Mouse (Mus musculus): ENCODE data around the gene Hsd17b6.

DNA sequence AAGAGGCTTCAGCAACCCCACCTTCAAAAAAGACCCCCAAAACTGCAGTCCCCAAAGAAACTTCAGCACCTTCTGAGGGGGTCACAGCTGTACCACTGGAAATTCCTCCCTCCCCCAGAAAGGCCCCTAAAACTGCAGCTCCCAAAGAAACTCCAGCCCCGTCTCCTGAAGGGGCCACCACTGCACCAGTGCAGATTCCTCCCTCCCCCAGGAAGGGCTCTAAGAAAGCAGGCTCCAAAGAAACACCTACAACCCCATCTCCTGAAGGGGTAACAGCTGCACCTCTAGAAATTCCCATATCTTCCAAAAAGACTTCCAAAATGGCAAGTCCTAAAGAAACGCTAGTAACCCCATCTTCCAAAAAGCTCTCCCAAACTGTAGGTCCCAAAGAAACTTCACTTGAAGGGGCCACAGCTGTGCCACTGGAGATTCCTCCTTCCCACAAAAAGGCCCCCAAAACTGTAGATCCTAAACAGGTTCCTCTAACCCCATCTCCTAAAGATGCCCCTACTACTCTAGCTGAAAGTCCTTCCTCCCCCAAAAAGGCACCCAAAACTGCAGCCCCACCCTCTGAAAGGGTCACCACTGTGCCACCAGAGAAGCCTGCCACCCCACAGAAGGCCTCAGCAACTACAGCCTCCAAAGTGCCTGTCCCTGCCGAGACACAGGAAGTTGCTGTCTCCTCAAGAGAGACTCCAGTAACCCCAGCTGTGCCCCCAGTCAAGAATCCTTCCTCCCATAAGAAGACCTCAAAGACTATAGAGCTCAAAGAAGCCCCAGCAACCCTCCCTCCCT is 35.8 kb upstream of the Hsd17b6 start:
- TF ChIP-seq POLR2A (IDR thresholded peaks at IDR 0.05; ENCODE audit: control insufficient read depth, extremely low read depth, insufficient read depth, low read length, poor library complexity) (no peak), CTCF (IDR thresholded peaks at IDR 0.05; ENCODE audit: borderline replicate concordance, control insufficient read depth, extremely low read depth, insufficient read depth, low read length, poor library complexity) (no peak)

All from thymus, adult 2 months (tissue).